Mouse (Mus musculus) MEL (cell line): ENCODE measurements around the gene Srd5a3. TPM values are rescaled to one million over a fixed set of nuclear protein-coding genes. Genes with fewer than 3 reads are reported as not detected.
A peak's percentile ranks its signal among the peaks of the same experiment; 100 is the strongest.

Experiments
- DNase-seq: peaks from one replicate; pipeline ENCODE4 v3.0.0; 2011; ENCODE audit warnings: low read depth, low spot score
- H3K27ac ChIP-seq: 2 replicates; pipeline ENCODE4 v1.5.1; 2012; ENCODE audit warnings: low read depth, mild to moderate bottlenecking, control low read depth, low read length, moderate library complexity; ENCODE audit not compliant: control insufficient read depth
- H3K27me3 ChIP-seq, 2 experiments: fragments of 150-350 bp in 1 of 2; sonication (generic) in 1 of 2; 2 replicates each; pipeline ENCODE4 v1.6.1; 2012; ENCODE audit warnings: low read length in 2 of 2, mild to moderate bottlenecking in 2 of 2, improper control_type of control experiment in 1 of 2, moderate library complexity in 1 of 2; ENCODE audit not compliant: insufficient read depth in 2 of 2, control insufficient read depth in 1 of 2
- H3K36me3 ChIP-seq, 2 experiments: 2 replicates each; pipeline ENCODE4 v1.6.1; 2012 to 2014; ENCODE audit warnings: low read length in 2 of 2, improper control_type of control experiment in 1 of 2, inconsistent platforms in 1 of 2, mild to moderate bottlenecking in 1 of 2; ENCODE audit not compliant: insufficient read depth in 2 of 2, control insufficient read depth in 1 of 2
- H3K4me1 ChIP-seq, 2 experiments: fragments of 150-350 bp in 1 of 2; sonication (generic) in 1 of 2; 2 replicates each; pipeline ENCODE4 v1.6.1; 2012; ENCODE audit warnings: low read length in 2 of 2, improper control_type of control experiment in 1 of 2, mild to moderate bottlenecking in 1 of 2; ENCODE audit not compliant: insufficient read depth in 2 of 2, control insufficient read depth in 1 of 2
- H3K4me3 ChIP-seq, 2 experiments: fragments of 150-350 bp in 1 of 2; sonication (generic) in 1 of 2; 2 replicates each; pipeline ENCODE4 v1.5.1; 2012; ENCODE audit warnings: low read depth in 2 of 2, low read length in 2 of 2, mild to moderate bottlenecking in 2 of 2, moderate library complexity in 2 of 2, control low read depth in 1 of 2, improper control_type of control experiment in 1 of 2; ENCODE audit not compliant: control insufficient read depth in 1 of 2, insufficient read depth in 1 of 2
- H3K79me2 ChIP-seq: 2 replicates; pipeline ENCODE4 v1.6.1; 2012; ENCODE audit warnings: mild to moderate bottlenecking, low read length, moderate library complexity; ENCODE audit not compliant: control insufficient read depth, poor library complexity, insufficient read depth
- H3K9ac ChIP-seq: 2 replicates; pipeline ENCODE4 v1.6.1; 2012; ENCODE audit warnings: low read depth, mild to moderate bottlenecking, control low read depth, low read length, moderate library complexity; ENCODE audit not compliant: control insufficient read depth, poor library complexity, severe bottlenecking
- H3K9me3 ChIP-seq: fragments of 150-350 bp; sonication (generic); replicated peaks from 2 replicates; pipeline ENCODE4 v1.6.1; 2012; ENCODE audit warnings: mild to moderate bottlenecking, low read length, improper control_type of control experiment, moderate library complexity; ENCODE audit not compliant: insufficient read depth
- BHLHE40 ChIP-seq: IDR thresholded peaks from 2 replicates; pipeline ENCODE4 v1.6.1; 2012; ENCODE audit warnings: low read depth, mild to moderate bottlenecking, inconsistent platforms, low read length, improper control_type of control experiment, borderline replicate concordance
- CHD2 ChIP-seq: IDR thresholded peaks from 2 replicates; pipeline ENCODE4 v1.6.1; 2011; ENCODE audit warnings: low read length, improper control_type of control experiment
- CTCF ChIP-seq, 3 experiments: IDR thresholded peaks in 2 of 3; conservative IDR thresholded peaks in 1 of 3; 2 replicates each; pipeline ENCODE4 v1.5.1; 2011 to 2012; ENCODE audit warnings: low read length in 3 of 3, low read depth in 2 of 3, mild to moderate bottlenecking in 2 of 3, improper control_type of control experiment in 1 of 3, inconsistent platforms in 1 of 3, mixed read lengths in 1 of 3, moderate library complexity in 1 of 3; ENCODE audit not compliant: control insufficient read depth in 1 of 3, insufficient read depth in 1 of 3, poor library complexity in 1 of 3, severe bottlenecking in 1 of 3
- ELF1 ChIP-seq: IDR thresholded peaks from 2 replicates; pipeline ENCODE4 v1.6.1; 2014; ENCODE audit warnings: low read depth, mild to moderate bottlenecking, inconsistent platforms, low read length, improper control_type of control experiment, moderate library complexity
- EP300 ChIP-seq, 2 experiments: IDR thresholded peaks; 2 replicates each; pipeline ENCODE4 v1.6.1; 2011; ENCODE audit warnings: improper control_type of control experiment in 2 of 2, low read length in 2 of 2, low read depth in 1 of 2, mild to moderate bottlenecking in 1 of 2
- ETS1 ChIP-seq: IDR thresholded peaks from 2 replicates; pipeline ENCODE4 v1.6.1; 2012; ENCODE audit warnings: low read depth, mild to moderate bottlenecking, inconsistent platforms, low read length, improper control_type of control experiment, moderate library complexity
- GABPA ChIP-seq: IDR thresholded peaks from 2 replicates; pipeline ENCODE4 v1.6.1; 2012; ENCODE audit warnings: low read depth, mild to moderate bottlenecking, inconsistent platforms, low read length, improper control_type of control experiment, moderate library complexity
- GATA1 ChIP-seq: IDR thresholded peaks from 2 replicates; pipeline ENCODE4 v1.6.1; 2011; ENCODE audit warnings: low read depth, low read length, improper control_type of control experiment
- HCFC1 ChIP-seq: IDR thresholded peaks from 2 replicates; pipeline ENCODE4 v1.6.1; 2012; ENCODE audit warnings: low read depth, mild to moderate bottlenecking, inconsistent platforms, low read length, improper control_type of control experiment, moderate library complexity
- JUND ChIP-seq: IDR thresholded peaks from 2 replicates; pipeline ENCODE4 v1.6.1; 2011; ENCODE audit warnings: low read depth, mild to moderate bottlenecking, improper control_type of control experiment, low read length
- KAT2A ChIP-seq: conservative IDR thresholded peaks from 2 replicates; pipeline ENCODE4 v1.6.1; 2012; ENCODE audit warnings: low read depth, low read length, improper control_type of control experiment, inconsistent platforms
- MAFK ChIP-seq: IDR thresholded peaks from 2 replicates; pipeline ENCODE4 v1.6.1; 2011; ENCODE audit warnings: low read depth, mild to moderate bottlenecking, low read length, improper control_type of control experiment, borderline replicate concordance
- MAX ChIP-seq: IDR thresholded peaks from 2 replicates; pipeline ENCODE4 v1.6.1; 2011; ENCODE audit warnings: low read length, improper control_type of control experiment
- MAZ ChIP-seq: IDR thresholded peaks from 2 replicates; pipeline ENCODE4 v1.6.1; 2012; ENCODE audit warnings: low read depth, mild to moderate bottlenecking, inconsistent platforms, low read length, improper control_type of control experiment
- MEF2A ChIP-seq: IDR thresholded peaks from 2 replicates; pipeline ENCODE4 v1.6.1; 2014; ENCODE audit warnings: low read depth, mild to moderate bottlenecking, inconsistent platforms, low read length, improper control_type of control experiment; ENCODE audit not compliant: poor library complexity, insufficient replicate concordance, severe bottlenecking; ENCODE audit errors: extremely low read depth
- MXI1 ChIP-seq: IDR thresholded peaks from 2 replicates; pipeline ENCODE4 v1.6.1; 2011; ENCODE audit warnings: mild to moderate bottlenecking, low read depth, low read length, improper control_type of control experiment
- MYB ChIP-seq: IDR thresholded peaks from 2 replicates; pipeline ENCODE4 v1.6.1; 2011; ENCODE audit warnings: mild to moderate bottlenecking, low read depth, low read length, improper control_type of control experiment
- MYC ChIP-seq: IDR thresholded peaks from 2 replicates; pipeline ENCODE4 v1.6.1; 2011; ENCODE audit warnings: low read depth, mild to moderate bottlenecking, low read length, improper control_type of control experiment, moderate library complexity
- NELFE ChIP-seq: IDR thresholded peaks from 2 replicates; pipeline ENCODE4 v1.6.1; 2011; ENCODE audit warnings: low read depth, low read length, improper control_type of control experiment
- NRF1 ChIP-seq: IDR thresholded peaks from 2 replicates; pipeline ENCODE4 v1.6.1; 2014; ENCODE audit warnings: low read depth, mild to moderate bottlenecking, inconsistent platforms, low read length, improper control_type of control experiment, moderate library complexity; ENCODE audit not compliant: poor library complexity, insufficient read depth, severe bottlenecking
- POLR2A ChIP-seq, 2 experiments: IDR thresholded peaks; 2 replicates each; pipeline ENCODE4 v1.6.1; 2011 to 2012; ENCODE audit warnings: low read length in 2 of 2, mild to moderate bottlenecking in 2 of 2, control low read depth in 1 of 2, improper control_type of control experiment in 1 of 2, low read depth in 1 of 2, moderate library complexity in 1 of 2; ENCODE audit not compliant: control insufficient read depth in 1 of 2, insufficient read depth in 1 of 2, poor library complexity in 1 of 2
- POLR2AphosphoS2 ChIP-seq: IDR thresholded peaks from 2 replicates; pipeline ENCODE4 v1.6.1; 2011; ENCODE audit warnings: low read length, improper control_type of control experiment
- POLR2AphosphoS5 ChIP-seq: IDR thresholded peaks from 2 replicates; pipeline ENCODE4 v1.6.1; 2012; ENCODE audit warnings: low read depth, borderline replicate concordance, mild to moderate bottlenecking, inconsistent platforms, low read length, moderate library complexity, mixed read lengths
- RAD21 ChIP-seq: IDR thresholded peaks from 2 replicates; pipeline ENCODE4 v1.6.1; 2011; ENCODE audit warnings: mild to moderate bottlenecking, low read depth, low read length, improper control_type of control experiment
- RCOR1 ChIP-seq: IDR thresholded peaks from 2 replicates; pipeline ENCODE4 v1.6.1; 2012; ENCODE audit warnings: low read depth, mild to moderate bottlenecking, inconsistent platforms, low read length, improper control_type of control experiment
- SIN3A ChIP-seq: IDR thresholded peaks from 2 replicates; pipeline ENCODE4 v1.6.1; 2012; ENCODE audit warnings: low read length, improper control_type of control experiment, inconsistent platforms
- SMC3 ChIP-seq: IDR thresholded peaks from 2 replicates; pipeline ENCODE4 v1.6.1; 2011; ENCODE audit warnings: low read depth, low read length, improper control_type of control experiment
- TAL1 ChIP-seq: IDR thresholded peaks from 2 replicates; pipeline ENCODE4 v1.6.1; 2012; ENCODE audit warnings: mild to moderate bottlenecking, inconsistent platforms, low read length, moderate library complexity, mixed read lengths
- TBP ChIP-seq: IDR thresholded peaks from 2 replicates; pipeline ENCODE4 v1.8.0; 2011; ENCODE audit warnings: low read depth, low read length, improper control_type of control experiment
- TCF12 ChIP-seq: IDR thresholded peaks from 2 replicates; pipeline ENCODE4 v1.6.1; 2014; ENCODE audit warnings: low read depth, mild to moderate bottlenecking, inconsistent platforms, low read length, improper control_type of control experiment, moderate library complexity
- UBTF ChIP-seq: IDR thresholded peaks from 2 replicates; pipeline ENCODE4 v1.6.1; 2012; ENCODE audit warnings: low read depth, mild to moderate bottlenecking, inconsistent platforms, low read length, improper control_type of control experiment, moderate library complexity, borderline replicate concordance; ENCODE audit not compliant: insufficient read depth
- USF1 ChIP-seq: IDR thresholded peaks from 2 replicates; pipeline ENCODE4 v1.6.1; 2014; ENCODE audit warnings: low read depth, mild to moderate bottlenecking, inconsistent platforms, low read length, improper control_type of control experiment, moderate library complexity
- USF2 ChIP-seq, 2 experiments: IDR thresholded peaks; 2 replicates each; pipeline ENCODE4 v1.6.1; 2011 to 2012; ENCODE audit warnings: improper control_type of control experiment in 2 of 2, low read length in 2 of 2, borderline replicate concordance in 1 of 2, inconsistent platforms in 1 of 2, low read depth in 1 of 2, mild to moderate bottlenecking in 1 of 2; ENCODE audit not compliant: insufficient read depth in 1 of 2
- ZC3H11A ChIP-seq: IDR thresholded peaks from 2 replicates; pipeline ENCODE4 v1.6.1; 2012; ENCODE audit warnings: low read depth, mild to moderate bottlenecking, inconsistent platforms, low read length, improper control_type of control experiment
- ZKSCAN1 ChIP-seq: IDR thresholded peaks from 2 replicates; pipeline ENCODE4 v1.6.1; 2012; ENCODE audit warnings: low read depth, mild to moderate bottlenecking, inconsistent platforms, low read length, improper control_type of control experiment, moderate library complexity
- ZMIZ1 ChIP-seq: IDR thresholded peaks from 2 replicates; pipeline ENCODE4 v1.6.1; 2012; ENCODE audit warnings: low read depth, mild to moderate bottlenecking, inconsistent platforms, low read length, improper control_type of control experiment, moderate library complexity
- ZNF384 ChIP-seq: IDR thresholded peaks from 2 replicates; pipeline ENCODE4 v1.6.1; 2012; ENCODE audit warnings: low read depth, mild to moderate bottlenecking, inconsistent platforms, low read length, improper control_type of control experiment
- polyA plus RNA-seq, 2 experiments: library from polyadenylated mRNA; stranded (reverse) in 1 of 2; unstranded in 1 of 2; fragments of >175 nt in 1 of 2; fragments of >200 nt in 1 of 2; gene quantifications; 2 replicates each; pipeline versions ENCODE4 v1.2.1 to v1.2.4; 2012; ENCODE audit warnings: low replicate concordance in 2 of 2, low read depth in 1 of 2; ENCODE audit not compliant: insufficient read length in 2 of 2, insufficient read depth in 1 of 2, missing spikeins in 1 of 2
- total RNA-seq: library from RNA; depleted of rRNA; stranded (reverse); fragments of 300-350 nt; gene quantifications from 2 replicates; pipeline ENCODE4 v1.2.3, GENCODE M21; 2012

The Srd5a3 gene
- total and polyA plus RNA-seq, 3 experiments: 17.0 to 33.2 TPM; not detected in 1

GRCm38 (mm10) chr5:76194377-76194945 is 54.4 kb downstream of the Srd5a3 start:
- peaks cover 8 to 50% of the 10 kb centered on the region in 2 experiments for H3K36me3 ChIP-seq
- H3K4me3 ChIP-seq: peak overlapping the region in 1 of 2 experiments; percentile 11; a peak in 1 of 4 replicates
- no peak overlapping the region for H3K9ac ChIP-seq
- peaks cover 18 to 34% of the 10 kb centered on the region in 2 experiments for H3K4me1 ChIP-seq
- H3K79me2 ChIP-seq: peaks cover 23% of the 10 kb centered on the region
- no peaks in the 10 kb centered on the region for H3K27me3 ChIP-seq
- no peaks in the 10 kb centered on the region for H3K9me3 ChIP-seq
- DNase-seq: peak; percentile 66
- H3K27ac ChIP-seq: peak overlapping the region; percentile 40
- no peak for TF ChIP-seq UBTF
- TF ChIP-seq NRF1: no peak
- no peak; the same call in 1 of the 2 replicates for TF ChIP-seq RCOR1
- no peak for TF ChIP-seq CHD2
- no peak for TF ChIP-seq RAD21
- no peak for TF ChIP-seq POLR2AphosphoS2
- no peak for TF ChIP-seq NELFE
- peak; percentile 83 for TF ChIP-seq TCF12
- no peak for TF ChIP-seq MAZ
- no peak for TF ChIP-seq HCFC1
- no peak for TF ChIP-seq JUND
- no peak for TF ChIP-seq MXI1
- TF ChIP-seq MYB: no peak
- peak; percentile 99 for TF ChIP-seq MEF2A
- no peak for TF ChIP-seq ELF1
- peak; percentile 65; the same call in 1 of the 2 replicates for TF ChIP-seq ZNF384
- TF ChIP-seq MYC: no peak
- peak; percentile 74 for TF ChIP-seq ETS1
- peak; percentile 78 to 80 for TF ChIP-seq EP300 (IDR thresholded peaks at IDR 0.05; ENCODE audit: low read depth in 1 of 2, low read length in 2 of 2)
- no peak for TF ChIP-seq SMC3
- no peak for TF ChIP-seq MAX
- TF ChIP-seq ZKSCAN1: no peak
- peak; percentile 88 for TF ChIP-seq GATA1
- TF ChIP-seq USF1: no peak
- no peak for TF ChIP-seq ZC3H11A
- TF ChIP-seq CTCF (IDR thresholded peaks at IDR 0.05 in 2 of 3, conservative IDR thresholded peaks at IDR 0.05 in 1 of 3; ENCODE audit: control insufficient read depth in 1 of 3, insufficient read depth in 1 of 3, low read depth in 2 of 3, low read length in 3 of 3, poor library complexity in 1 of 3, severe bottlenecking in 1 of 3): no peak
- TF ChIP-seq GABPA: no peak
- TF ChIP-seq SIN3A: no peak
- no peak for TF ChIP-seq TBP
- TF ChIP-seq ZMIZ1: no peak
- no peak for TF ChIP-seq KAT2A
- TF ChIP-seq TAL1: peak; percentile 23
- no peak for TF ChIP-seq USF2 (IDR thresholded peaks at IDR 0.05; ENCODE audit: borderline replicate concordance in 1 of 2, insufficient read depth in 1 of 2, low read depth in 1 of 2, low read length in 2 of 2)
- TF ChIP-seq MAFK: no peak
- no peak for TF ChIP-seq BHLHE40
- no peak for TF ChIP-seq POLR2AphosphoS5
- no peak for TF ChIP-seq POLR2A (IDR thresholded peaks at IDR 0.05; ENCODE audit: control insufficient read depth in 1 of 2, insufficient read depth in 1 of 2, low read depth in 1 of 2, low read length in 2 of 2, poor library complexity in 1 of 2)
